Mouse (Mus musculus) lung, embryonic 14.5 days (tissue): ENCODE results near the gene Prickle1. TPM values are rescaled to one million over a fixed set of nuclear protein-coding genes. Genes with fewer than 3 reads are reported as not detected.

Experiments used
- ATAC-seq: fragments of 200-750 bp; cut with Nextera tagmentation; 2 replicates; pipeline ENCODE4 v1.8.0; 2017; ENCODE audit warnings: mild to moderate bottlenecking, moderate TSS enrichment, moderate library complexity; ENCODE audit not compliant: insufficient read depth
- DNase-seq: peaks from one replicate; pipeline ENCODE4 v3.0.0-alpha.2; 2015
- H3K27ac ChIP-seq: fragments of 300-500 bp; sonication (generic); 2 replicates; pipeline ENCODE4 v1.5.1; 2014; ENCODE audit warnings: low read depth, mild to moderate bottlenecking, moderate library complexity
- H3K27me3 ChIP-seq: fragments of 300-500 bp; sonication (generic); 2 replicates; pipeline ENCODE4 v1.6.1; 2014; ENCODE audit warnings: low read length, control low read depth; ENCODE audit not compliant: insufficient read depth
- H3K36me3 ChIP-seq: fragments of 300-500 bp; sonication (generic); 2 replicates; pipeline ENCODE4 v1.6.1; 2014; ENCODE audit warnings: control low read depth; ENCODE audit not compliant: insufficient read depth
- H3K4me1 ChIP-seq: fragments of 300-500 bp; sonication (generic); 2 replicates; pipeline ENCODE4 v1.6.1; 2014; ENCODE audit warnings: antibody characterized with exemption, control low read depth; ENCODE audit not compliant: insufficient read depth
- H3K4me2 ChIP-seq: fragments of 300-500 bp; sonication (generic); 2 replicates; pipeline ENCODE4 v1.6.1; 2014; ENCODE audit warnings: mild to moderate bottlenecking
- H3K4me3 ChIP-seq: fragments of 300-500 bp; sonication (generic); 2 replicates; pipeline ENCODE4 v1.5.1; 2014; ENCODE audit warnings: low read depth, low read length
- H3K9ac ChIP-seq: fragments of 300-500 bp; sonication (generic); 2 replicates; pipeline ENCODE4 v1.6.1; 2014
- H3K9me3 ChIP-seq: fragments of 300-500 bp; sonication (generic); 2 replicates; pipeline ENCODE4 v1.6.1; 2016; ENCODE audit warnings: low read depth, low read length, control low read depth
- CTCF ChIP-seq: IDR thresholded peaks from 2 replicates; pipeline ENCODE4 v1.5.1; 2016; ENCODE audit warnings: antibody characterized with exemption, low read depth
- WGBS: fragments of 180-500 bp; shearing (Covaris S2); extraction: QIAGEN DNeasy Blood & Tissue Kit; methylation state at CpG from one replicate; pipeline ENCODE4 v1.1.7; 2014; 5-methylcytosine and 5-hydroxymethylcytosine counted together
- polyA plus RNA-seq: library from polyadenylated mRNA; unstranded; fragments of >200 nt; fragmentation: Nextera tagmentation; extraction: Ambion mirVana; gene quantifications from 2 replicates; pipeline ENCODE4 v1.2.1, GENCODE M21; 2014

Gene Prickle1
- polyA plus RNA-seq, 1 experiment from 2014 or later, result 22.7 TPM

DNA sequence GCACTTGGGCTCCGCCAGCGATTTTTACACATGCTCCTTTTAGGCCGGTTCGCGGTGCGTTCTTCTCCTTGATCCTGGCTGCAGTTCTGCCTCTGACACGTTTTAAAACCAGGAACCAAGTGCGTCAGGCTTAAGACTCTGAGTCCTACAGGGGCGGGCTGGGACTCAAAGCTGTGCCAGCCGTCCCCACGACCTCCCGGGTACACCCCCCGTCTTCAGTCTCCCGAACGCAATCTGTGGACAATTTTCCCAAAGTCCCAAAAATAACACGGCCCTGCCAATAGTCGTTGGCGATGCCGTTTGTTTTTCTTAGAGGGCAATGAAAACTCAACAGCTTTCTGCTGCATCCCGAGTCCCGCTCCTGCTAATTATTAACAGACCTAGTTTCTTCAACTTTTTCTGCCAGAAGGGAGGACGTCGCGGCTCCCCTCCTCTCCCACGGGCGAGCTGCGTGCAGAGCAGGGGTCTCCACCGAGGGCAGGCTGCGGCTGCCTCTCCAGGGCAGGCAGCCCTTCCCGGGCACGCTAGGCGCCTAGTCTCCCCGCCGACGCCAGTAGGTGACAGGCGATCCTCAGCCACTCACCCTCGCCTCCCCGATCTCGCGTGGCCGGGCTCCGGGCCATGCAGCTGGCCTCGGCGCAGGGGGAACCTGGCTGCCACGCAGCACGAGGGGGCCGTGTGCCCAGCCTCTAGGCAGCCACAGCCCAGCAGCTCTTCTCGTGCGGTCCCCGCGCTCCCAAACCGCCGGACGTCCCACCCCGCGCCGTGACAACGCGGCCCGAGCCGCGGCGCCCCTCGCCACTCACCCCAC lies 598 bp downstream of the Prickle1 start:
- H3K4me1 ChIP-seq, result peaks cover 20% of the 10 kb centered on the region
- peak overlapping the region; percentile 93 for H3K9ac ChIP-seq
- H3K27me3 ChIP-seq, result no peaks in the 10 kb centered on the region
- DNase-seq (peak; percentile 79), ATAC-seq (peak; percentile 55)
- no peaks in the 10 kb centered on the region for H3K9me3 ChIP-seq
- 0% methylated on average over 57 of the region's 64 CpGs for WGBS
- peak overlapping the region; percentile 90 for H3K4me2 ChIP-seq
- 0 out of 2 replicates have a peak, but pooled peaks have one; percentile 34 for TF ChIP-seq CTCF
- H3K4me3 ChIP-seq, result peak overlapping the region; percentile 91
- no peaks in the 10 kb centered on the region for H3K36me3 ChIP-seq
- H3K27ac ChIP-seq, result peak overlapping the region; percentile 88

DNA sequence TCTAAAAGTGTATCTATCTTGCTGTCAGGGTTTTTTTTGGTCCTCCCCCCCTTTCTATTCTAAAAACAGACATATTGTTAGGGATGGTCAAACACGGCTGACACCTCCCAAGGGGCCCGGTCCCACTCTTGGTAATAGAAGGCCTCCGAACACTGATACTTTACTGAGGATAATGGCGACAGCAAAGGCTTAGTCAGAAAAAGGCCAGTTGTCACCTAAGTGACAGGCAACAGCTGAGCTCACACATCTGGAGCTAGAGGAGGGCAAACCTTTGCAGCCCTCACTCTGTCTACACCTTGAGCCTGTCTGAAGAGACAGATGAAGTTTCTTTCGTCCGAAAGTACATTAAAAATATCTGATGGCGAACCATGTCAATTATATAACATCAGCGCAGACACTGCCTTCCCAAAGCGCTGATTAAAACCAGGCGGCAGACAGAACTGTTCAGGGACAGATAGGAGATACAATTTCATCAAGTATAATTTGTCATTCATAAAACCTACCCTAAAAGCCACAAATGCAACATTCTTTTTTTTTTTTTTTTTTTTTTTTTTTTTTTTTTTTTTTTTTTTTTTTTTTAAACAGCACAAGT lies 1.3 kb downstream of the Prickle1 start:
- Histone ChIP-seq H3K36me3 (no peaks in the 10 kb centered on the region), H3K4me3 (peak overlapping the region; percentile 91), H3K27me3 (no peaks in the 10 kb centered on the region), H3K9ac (peak overlapping the region; percentile 93), H3K4me1 (peaks cover 20% of the 10 kb centered on the region), H3K27ac (peak overlapping the region; percentile 58; the same call in 1 of the 2 replicates), H3K9me3 (no peaks in the 10 kb centered on the region), H3K4me2 (peak overlapping the region; percentile 90)
- TF ChIP-seq CTCF, result no peak
- peak; percentile 62 for DNase-seq
- WGBS, result 4% methylated on average over 10 of the region's 10 CpGs
- ATAC-seq, result no peak

DNA sequence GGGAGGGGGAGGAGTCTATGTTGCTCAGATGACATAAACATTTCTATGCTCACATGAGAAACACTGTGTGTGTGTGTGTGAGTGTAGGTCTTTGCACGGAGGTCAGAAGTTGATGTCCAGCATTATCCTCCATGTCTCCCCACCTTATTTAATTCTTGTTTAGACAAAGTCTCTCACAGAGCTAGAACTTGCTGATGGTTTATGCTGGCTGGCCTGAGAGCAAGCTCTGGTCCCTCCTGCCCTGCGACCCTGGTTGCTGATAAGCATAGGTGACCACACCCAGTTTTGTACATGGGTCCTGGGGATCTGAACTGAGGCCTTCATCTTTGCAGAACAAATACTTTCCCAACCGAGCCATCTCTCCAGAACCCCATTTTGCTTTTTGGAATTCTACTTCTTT lies 3.1 kb downstream of the Prickle1 start:
- no peak for ATAC-seq
- Histone ChIP-seq H3K9me3 (no peaks in the 10 kb centered on the region), H3K27ac (0 out of 2 replicates have a peak overlapping the region, but pooled peaks have one; percentile 51), H3K36me3 (no peaks in the 10 kb centered on the region), H3K27me3 (no peaks in the 10 kb centered on the region), H3K4me1 (peaks cover 24% of the 10 kb centered on the region), H3K4me3 (no peak overlapping the region), H3K9ac (no peak overlapping the region), H3K4me2 (peak overlapping the region; percentile 62)
- WGBS, result 37% methylated on average over 3 of the region's 3 CpGs
- no peak for DNase-seq
- TF ChIP-seq CTCF, result no peak

DNA sequence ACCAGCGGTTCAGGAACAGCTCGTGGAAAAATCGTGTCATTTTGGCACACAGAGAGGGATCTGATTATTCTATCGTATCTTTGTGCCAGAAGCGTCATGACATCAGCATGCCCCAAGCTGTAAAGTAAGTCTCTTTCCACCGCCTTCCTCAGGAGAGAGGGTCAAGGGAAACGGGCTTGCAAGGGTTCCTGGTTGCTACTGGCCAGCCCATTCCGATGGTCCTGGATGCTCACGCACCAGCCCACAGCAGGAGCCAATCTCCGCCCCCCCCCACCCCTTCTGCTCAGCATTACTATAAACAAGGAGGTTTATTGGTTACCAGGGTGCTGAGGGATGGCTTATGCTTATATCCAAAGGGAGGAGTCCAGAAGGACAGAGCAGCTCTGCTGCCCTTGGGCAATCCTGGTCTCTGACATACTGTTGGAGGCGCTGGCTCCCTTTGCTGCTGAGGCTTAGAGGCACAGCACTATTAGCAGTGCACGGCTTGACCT lies 3.8 kb downstream of the Prickle1 start:
- H3K36me3 ChIP-seq, result no peaks in the 10 kb centered on the region
- 4% methylated on average over 12 of the region's 12 CpGs for WGBS
- no peaks in the 10 kb centered on the region for H3K9me3 ChIP-seq
- ATAC-seq (peak; percentile 80), DNase-seq (peak; percentile 87)
- H3K9ac ChIP-seq, result peak overlapping the region; percentile 24; the same call in 1 of the 2 replicates
- H3K27ac ChIP-seq, result peak overlapping the region; percentile 51
- H3K4me1 ChIP-seq, result peaks cover 23% of the 10 kb centered on the region
- peak; percentile 57 for TF ChIP-seq CTCF
- no peaks in the 10 kb centered on the region for H3K27me3 ChIP-seq
- peak overlapping the region; percentile 62 for H3K4me2 ChIP-seq
- peak overlapping the region; percentile 31 for H3K4me3 ChIP-seq

DNA sequence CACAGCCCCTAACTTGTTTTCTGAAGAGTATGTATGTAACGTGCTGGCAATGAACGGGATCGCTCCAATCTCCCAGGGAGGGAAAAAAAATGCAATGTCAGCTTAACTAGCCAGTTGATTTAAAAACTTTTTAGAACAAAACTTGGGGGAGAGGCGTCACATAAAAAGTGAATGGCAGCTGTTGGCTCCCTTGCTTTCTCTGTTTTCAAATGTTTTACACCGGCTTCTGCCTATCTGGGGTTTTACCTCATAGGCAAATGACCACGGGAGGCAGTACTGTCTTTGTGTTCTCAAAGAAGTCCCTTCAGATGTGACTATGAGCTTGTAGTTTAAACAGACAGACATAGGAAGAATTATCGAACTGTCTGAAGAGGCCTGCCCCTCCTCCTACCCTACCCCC lies 4.3 kb downstream of the Prickle1 start:
- peak overlapping the region; percentile 24; the same call in 1 of the 2 replicates for H3K9ac ChIP-seq

DNA sequence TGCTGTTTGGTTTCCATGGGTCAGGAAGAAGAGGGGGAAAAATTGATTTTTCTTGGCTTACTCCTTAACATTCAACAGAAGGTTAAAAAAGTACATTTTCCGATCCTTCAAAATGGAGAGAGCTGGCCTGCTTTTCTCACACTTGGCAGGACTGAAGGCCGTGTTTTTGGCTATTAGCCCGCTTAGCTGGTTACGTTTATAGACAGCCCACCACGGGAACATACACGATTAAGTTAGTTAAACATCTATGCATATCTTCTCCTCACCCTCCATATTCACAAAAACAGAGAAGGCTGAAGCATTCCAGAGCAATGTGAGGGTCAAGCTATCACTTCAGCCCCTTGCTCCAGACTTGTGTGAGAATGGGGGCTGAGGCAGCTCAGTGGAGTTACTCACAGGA lies 7.3 kb downstream of the Prickle1 start:
- H3K4me2 ChIP-seq, result no peak overlapping the region
- H3K4me1 ChIP-seq, result peaks cover 13% of the 10 kb centered on the region
- no peak for ATAC-seq
- peak overlapping the region; percentile 54; the same call in 1 of the 2 replicates for H3K27ac ChIP-seq
- WGBS, result 51% methylated on average over 6 of the region's 6 CpGs
- no peak overlapping the region for H3K9ac ChIP-seq
- no peaks in the 10 kb centered on the region for H3K36me3 ChIP-seq
- H3K27me3 ChIP-seq, result no peaks in the 10 kb centered on the region
- peak; percentile 68 for DNase-seq
- no peak overlapping the region for H3K4me3 ChIP-seq
- no peak for TF ChIP-seq CTCF
- H3K9me3 ChIP-seq, result no peaks in the 10 kb centered on the region

More for the DNA sequence above, 4.3 kb downstream of the Prickle1 start:
- H3K27me3 ChIP-seq, result no peaks in the 10 kb centered on the region
- ATAC-seq (no peak), DNase-seq (peak; percentile 69)
- no peaks in the 10 kb centered on the region for H3K9me3 ChIP-seq
- 24% methylated on average over 7 of the region's 7 CpGs for WGBS
- no peak; the same call in 1 of the 2 replicates for TF ChIP-seq CTCF
- H3K4me2 ChIP-seq, result peak overlapping the region; percentile 62
- peak overlapping the region; percentile 31 for H3K4me3 ChIP-seq
- H3K36me3 ChIP-seq, result no peaks in the 10 kb centered on the region
- H3K4me1 ChIP-seq, result peaks cover 20% of the 10 kb centered on the region
- peak overlapping the region; percentile 51 for H3K27ac ChIP-seq

DNA sequence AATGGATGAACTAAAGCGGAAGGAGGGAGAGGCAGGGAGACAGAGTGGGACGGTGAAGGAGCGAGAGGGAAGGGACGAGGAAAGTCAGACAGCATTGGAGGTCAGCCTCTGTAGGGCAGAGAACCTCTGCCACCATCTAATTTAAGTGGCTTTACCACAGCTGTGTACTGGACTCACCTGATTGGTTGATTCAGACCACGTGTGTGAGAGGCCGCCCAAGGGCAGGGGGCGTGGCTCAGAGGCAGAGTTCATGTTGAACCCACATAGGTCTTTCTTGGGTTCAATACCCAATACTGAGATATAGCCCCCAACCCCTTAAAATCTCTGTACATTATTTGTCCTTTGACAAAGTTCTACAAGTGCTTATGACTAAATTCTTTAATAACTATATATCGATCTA lies 8.0 kb downstream of the Prickle1 start:
- Histone ChIP-seq H3K4me1 (peaks cover 11% of the 10 kb centered on the region), H3K4me2 (no peak overlapping the region), H3K27ac (no peak overlapping the region), H3K27me3 (no peaks in the 10 kb centered on the region), H3K4me3 (no peak overlapping the region), H3K9me3 (no peaks in the 10 kb centered on the region), H3K9ac (no peak overlapping the region), H3K36me3 (no peaks in the 10 kb centered on the region)
- 77% methylated on average over 8 of the region's 8 CpGs for WGBS
- TF ChIP-seq CTCF, result no peak
- ATAC-seq (no peak), DNase-seq (no peak)
